Comparison of ENCODE assay signal across 11 mouse cellular contexts in genomic region chr6:116009426-116009825, GRCm38 (mm10). TPM values are rescaled to one million over a fixed set of nuclear protein-coding genes. Genes with fewer than 3 reads are reported as not detected.
A peak's percentile ranks its signal among the peaks of the same experiment; 100 is the strongest.
DNase-seq lines count a peak whose midpoint lies in the region; ATAC-seq and TF ChIP-seq lines count a peak whose summit lies in the region.
"Had no signal": no experiment of that assay in that cellular context is flagged by ENCODE, and none has a peak within 500 bp of the region (broad histone marks: within the 10 kb centered on the region; RNA-seq: fewer than 3 reads in every experiment).

No protein-coding gene starts in this region.

- H3K79me2 ChIP-seq in heart, adult 2 months (replicated peaks; ENCODE audit: control insufficient read depth, insufficient read depth, low read length) = no peaks in the 10 kb centered on the region

- no peak overlapping the region for H3K9ac ChIP-seq in heart, adult 2 months (ENCODE audit: low read depth, low read length)

- TF ChIP-seq CTCF in heart, adult 2 months (IDR thresholded peaks at IDR 0.05) = no peak
- no peak for TF ChIP-seq CTCF in layer of hippocampus, adult 2 months (conservative IDR thresholded peaks at IDR 0.05)

- ATAC-seq in cerebellum, adult (ENCODE audit: insufficient number of reproducible peaks, low FRiP score, low TSS enrichment) = no peak
- no peak for ATAC-seq in activated CD4-positive, CD25-positive, alpha-beta regulatory T cell, adult 4 months
- ATAC-seq: hindbrain, postnatal 0 days had no signal

- intact Hi-C loops in heart, adult 2 months (cut with DNase I) = loop anchor here (10.0 kb wide), 1 partner anchor 775 kb away; no protein-coding TSS in a partner anchor
- intact Hi-C loops in heart, postnatal 36 days (cut with DNase I) = no loop called here

- H3K4me3 ChIP-seq in heart, adult 2 months = no peak overlapping the region
- H3K4me3 ChIP-seq in layer of hippocampus, adult 2 months = no peak overlapping the region

- peaks cover 24% of the 10 kb centered on the region for H3K4me1 ChIP-seq in heart, adult 2 months (ENCODE audit: control insufficient read depth, insufficient read depth, low read length)

- DNase-seq in heart, adult 2 months = peak in 1 of 2 experiments; percentile 29
- DNase-seq in heart, postnatal 36 days = no peak
- peak; percentile 54 for DNase-seq in urinary bladder, postnatal 14 days (ENCODE audit: low spot score)
- no peak for DNase-seq in urinary bladder, postnatal 25 days (ENCODE audit: low spot score)
- peak; percentile 76 for DNase-seq in kidney, postnatal 10 days
- no peak for DNase-seq in layer of hippocampus, adult 2 months (ENCODE audit: low spot score in 2 of 2)
- DNase-seq: cerebellum, adult 8-10 months; right cerebral cortex, adult 18-20 months had no signal

- 61% methylated on average over 12 of the region's 12 CpGs for WGBS in heart, adult 2 months

- no peaks in the 10 kb centered on the region for H3K36me3 ChIP-seq in heart, adult 2 months (ENCODE audit: control insufficient read depth, insufficient read depth, low read length)

- peak overlapping the region; percentile 28 for H3K27ac ChIP-seq in heart, adult 2 months
- no peak overlapping the region for H3K27ac ChIP-seq in layer of hippocampus, adult 2 months
- H3K27ac ChIP-seq: hindbrain, postnatal 0 days had no signal

- no peaks in the 10 kb centered on the region for H3K27me3 ChIP-seq in heart, adult 2 months (ENCODE audit: control insufficient read depth, insufficient read depth, low read length)

- TF ChIP-seq POLR2A in heart, adult 2 months (IDR thresholded peaks at IDR 0.05; ENCODE audit: insufficient read depth, low read depth, low read length) = no peak

- TF ChIP-seq EP300 in heart, adult 2 months (IDR thresholded peaks at IDR 0.05; ENCODE audit: insufficient read depth, low read depth, low read length) = 0 out of 2 replicates have a peak, but pooled peaks have one; percentile 38

RNA-seq across cellular contexts. Expression of gene Plxnd1, which starts 14.6 kb away (rescaled TPM):
- 10 to 100 TPM; 58.8 to 90.6 TPM for total RNA-seq in heart, adult 2 months (2021)
- 79.9 and 102 TPM in 2 replicates for polyA plus RNA-seq in heart, adult 2 months (2012; rRNA removed)
- 10 to 100 TPM; 69.9 to 74.6 TPM for total RNA-seq in heart, postnatal 36 days (2021)
- total RNA-seq in layer of hippocampus, adult 2 months (2021) = 10 to 100 TPM; 16.6 to 24.4 TPM
- polyA plus RNA-seq in activated CD4-positive, CD25-positive, alpha-beta regulatory T cell, adult 4 months (2017; shearing (Covaris generic)) = 10 to 100 TPM; 10.6 to 10.8 TPM

Comparison
In these comparisons a context has a peak if more than half of its experiments do, and no peak if none do; other contexts are left out.
1. DNase-seq: peak in urinary bladder, postnatal 14 days (single experiment) and kidney, postnatal 10 days (single experiment); none in heart, postnatal 36 days (0 of 2), urinary bladder, postnatal 25 days (single experiment) and layer of hippocampus, adult 2 months (0 of 2).